Mouse (Mus musculus) forebrain, embryonic 13.5 days (tissue): ENCODE data around the gene Zfp719. TPM values are rescaled to one million over a fixed set of nuclear protein-coding genes. Genes with fewer than 3 reads are reported as not detected.

Source experiments
- polyA plus RNA-seq: library from polyadenylated mRNA; unstranded; fragments of >200 nt; fragmentation: Nextera tagmentation; extraction: Ambion mirVana; gene quantifications from 2 replicates; pipeline ENCODE4 v1.2.1, GENCODE M21; 2015

Gene Zfp719
- polyA plus RNA-seq, 1 experiment from 2014 or later = 13.2 TPM

Other genes with a start within 250 kb of the Zfp719 start
- gene Siglecf, start 228.3 kb upstream of the Zfp719 start, polyA plus RNA-seq = not detected in 2 replicates
- gene Siglecg, start 171.4 kb upstream of the Zfp719 start, polyA plus RNA-seq = not detected in 2 replicates
- not detected in 2 replicates for gene Lim2, start 151.9 kb upstream of the Zfp719 start, polyA plus RNA-seq
- gene Nkg7, start 142.5 kb upstream of the Zfp719 start, polyA plus RNA-seq = not detected in 2 replicates
- gene Cldnd2, start 138.8 kb upstream of the Zfp719 start, polyA plus RNA-seq = not detected in 2 replicates
- gene Etfb, start 135.5 kb upstream of the Zfp719 start, polyA plus RNA-seq = 152 and 167 TPM in 2 replicates
- gene Gm45233, start 135.5 kb upstream of the Zfp719 start, polyA plus RNA-seq = 0.26 and 0.47 TPM in 2 replicates
- 4.2 and 4.9 TPM in 2 replicates for gene Vsig10l, start 116.5 kb upstream of the Zfp719 start, polyA plus RNA-seq
- gene Iglon5, start 89.5 kb upstream of the Zfp719 start, polyA plus RNA-seq = 3.7 and 4.9 TPM in 2 replicates
- gene 4931406B18Rik, start 73.7 kb upstream of the Zfp719 start, polyA plus RNA-seq = not detected in 2 replicates
- gene Cd33, start 35.2 kb upstream of the Zfp719 start, polyA plus RNA-seq = 0.57 and 1.5 TPM in 2 replicates
- gene Zfp658, start 17.4 kb upstream of the Zfp719 start, polyA plus RNA-seq = 8.8 and 9.4 TPM in 2 replicates
- 0.37 and 0.67 TPM in 2 replicates for gene Zfp819, start 27.6 kb downstream of the Zfp719 start, polyA plus RNA-seq
- not detected in 2 replicates for gene Ceacam18, start 55.1 kb downstream of the Zfp719 start, polyA plus RNA-seq
- 0.17 and 0.28 TPM in 2 replicates for gene Siglece, start 80.6 kb downstream of the Zfp719 start, polyA plus RNA-seq
- 20.2 and 23.1 TPM in 2 replicates for gene Ctu1, start 92.4 kb downstream of the Zfp719 start, polyA plus RNA-seq
- not detected in 2 replicates for gene Klk14, start 110.8 kb downstream of the Zfp719 start, polyA plus RNA-seq
- not detected in 2 replicates for gene Klk13, start 133.0 kb downstream of the Zfp719 start, polyA plus RNA-seq
- gene Klk12, start 189.3 kb downstream of the Zfp719 start, polyA plus RNA-seq = not detected in 2 replicates
- not detected in 2 replicates for gene Klk11, start 195.0 kb downstream of the Zfp719 start, polyA plus RNA-seq
- not detected in 2 replicates for gene Klk10, start 201.4 kb downstream of the Zfp719 start, polyA plus RNA-seq
- not detected in 2 replicates for gene Klk9, start 212.3 kb downstream of the Zfp719 start, polyA plus RNA-seq
- 4.8 and 5.5 TPM in 2 replicates for gene Klk8, start 218.0 kb downstream of the Zfp719 start, polyA plus RNA-seq
- not detected in 2 replicates for gene Klk7, start 231.7 kb downstream of the Zfp719 start, polyA plus RNA-seq
- not detected in 2 replicates for gene Klk6, start 244.9 kb downstream of the Zfp719 start, polyA plus RNA-seq